Mouse (Mus musculus) lung, adult 2 months (tissue): ENCODE results near the gene Cep97. TPM values are rescaled to one million over a fixed set of nuclear protein-coding genes. Genes with fewer than 3 reads are reported as not detected.
A peak's percentile ranks its signal among the peaks of the same experiment; 100 is the strongest.

Source experiments
- DNase-seq: peaks from one replicate; pipeline ENCODE4 v3.0.0; 2022
- H3K4me1 ChIP-seq: fragments of 200-500 bp; 2 replicates; pipeline ENCODE4 v1.6.1; 2011; ENCODE audit warnings: low read length; ENCODE audit not compliant: control insufficient read depth, insufficient read depth
- H3K4me3 ChIP-seq: fragments of 200-500 bp; replicated peaks from 2 replicates; pipeline ENCODE3; 2011; ENCODE audit warnings: low read depth, mild to moderate bottlenecking, control low read depth, low read length; ENCODE audit errors: extremely low read depth
- CTCF ChIP-seq: fragments of 200-500 bp; IDR thresholded peaks from 2 replicates; pipeline ENCODE4 v1.5.1; 2011; ENCODE audit warnings: mild to moderate bottlenecking, low read length, control low read depth; ENCODE audit not compliant: insufficient read depth
- POLR2A ChIP-seq: fragments of 200-500 bp; IDR thresholded peaks from 2 replicates; pipeline ENCODE4 v1.6.1; 2011; ENCODE audit warnings: low read depth, mild to moderate bottlenecking, control low read depth, low read length, borderline replicate concordance; ENCODE audit errors: extremely low read depth
- WGBS: fragments of 180-500 bp; shearing (Covaris S2); methylation state at CpG from one replicate; pipeline ENCODE4 v1.1.7; 2018; 5-methylcytosine and 5-hydroxymethylcytosine counted together
- polyA plus RNA-seq: library from polyadenylated mRNA; depleted of rRNA; stranded (reverse); fragments of >200 nt; gene quantifications from 2 replicates; pipeline ENCODE4 v1.2.3, GENCODE M21; 2012; rRNA removed

The Cep97 gene
- polyA plus RNA-seq = 0.55 and 1.6 TPM in 2 replicates

- TF ChIP-seq POLR2A (peak; percentile 58; the same call in 1 of the 2 replicates), CTCF (no peak)
- DNase-seq = peak; percentile 89
- under 1% methylated on average over 24 of the region's 24 CpGs for WGBS
- peak within 1 kb of the TSS; percentile 82 for H3K4me3 ChIP-seq
- no peaks in the 10 kb centered on the region for H3K4me1 ChIP-seq
Observed at GRCm38 (mm10) chr16:55934453-55935037, at the start of gene Cep97. Cep97 (minus strand) TSS chr16:55934855.

DNA sequence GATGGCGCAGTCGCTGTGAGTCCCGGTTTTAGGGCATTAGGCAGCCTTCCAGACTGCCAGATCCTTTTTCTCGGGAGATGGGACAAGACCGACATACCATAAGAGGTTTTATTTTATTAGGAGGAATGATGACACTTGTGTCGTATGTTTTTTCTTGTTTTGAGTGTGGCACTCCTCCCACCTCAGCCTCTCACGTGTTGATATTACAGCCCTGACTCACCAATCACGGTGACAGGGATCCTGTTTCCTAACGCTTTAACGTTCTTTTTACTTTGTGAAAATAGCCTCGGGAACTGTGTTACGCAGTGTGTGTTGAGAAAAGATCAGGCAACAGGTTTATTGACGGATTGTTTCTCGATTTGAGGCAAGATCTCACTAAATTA is 40.2 kb upstream of the Cep97 start:
- WGBS = 2% methylated on average over 14 of the region's 14 CpGs
- TF ChIP-seq POLR2A (no peak), CTCF (no peak)
- Histone ChIP-seq H3K4me3 (peak overlapping the region; percentile 90), H3K4me1 (no peaks in the 10 kb centered on the region)
- DNase-seq = no peak

- DNase-seq = peak; percentile 89
- 1% methylated on average over 55 of the region's 55 CpGs for WGBS
- no peak for TF ChIP-seq CTCF
- peak; percentile 91; the same call in 1 of the 2 replicates for TF ChIP-seq POLR2A
Observed at GRCm38 (mm10) chr16:55974256-55974902, 39.7 kb upstream of the Cep97 start.

DNA sequence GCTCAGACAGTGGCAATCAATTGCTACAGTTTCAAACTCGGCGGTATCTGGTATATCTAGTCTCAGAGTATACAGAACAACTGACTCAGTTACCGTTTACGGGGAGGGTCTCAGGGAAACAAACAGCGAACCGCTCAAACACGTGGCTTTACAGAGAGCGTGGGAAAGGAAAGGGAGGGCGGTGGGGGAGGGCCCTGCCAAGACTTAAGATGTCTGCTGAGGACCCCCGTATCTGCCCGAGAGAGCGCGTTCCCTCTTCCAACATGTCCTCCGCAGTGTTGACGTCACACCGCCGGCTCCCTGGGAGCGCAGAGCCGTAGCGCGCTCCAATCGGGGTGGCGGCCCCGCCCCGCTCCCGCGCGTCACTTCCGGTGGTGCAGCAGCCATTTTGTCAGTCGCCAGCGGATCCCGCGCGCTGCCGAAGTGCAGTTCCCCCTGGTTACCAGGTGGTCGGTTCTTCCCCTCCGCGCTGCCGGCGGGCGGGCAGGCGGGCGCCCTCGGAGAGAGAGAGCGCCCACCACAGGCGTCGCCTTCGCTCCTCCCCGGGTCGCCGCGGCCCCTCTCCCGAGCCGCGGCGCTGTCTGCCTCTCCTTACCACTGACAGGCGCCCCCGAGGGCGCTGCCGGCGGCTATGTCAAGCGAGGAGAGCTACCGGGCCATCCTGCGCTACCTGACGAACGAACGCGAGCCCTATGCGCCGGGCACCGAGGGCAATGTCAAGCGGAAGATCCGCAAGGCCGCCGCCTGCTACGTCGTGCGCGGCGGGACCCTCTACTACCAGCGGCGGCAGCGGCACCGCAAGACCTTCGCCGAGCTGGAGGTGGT is 39.0 kb upstream of the Cep97 start, which contains the start of gene Zbtb11:
Zbtb11 (plus strand) TSS at position 453 of the 825 bp plus-strand sequence.
- DNase-seq = peak; percentile 99
- Histone ChIP-seq H3K4me1 (no peaks in the 10 kb centered on the region), H3K4me3 (peak within 1 kb of the TSS; percentile 90)
- under 1% methylated on average over 84 of the region's 86 CpGs for WGBS
- peak; percentile 72; the same call in 1 of the 2 replicates for TF ChIP-seq POLR2A
- TF ChIP-seq CTCF = no peak

More at GRCm38 (mm10) chr16:55974256-55974902, 39.7 kb upstream of the Cep97 start:
- Histone ChIP-seq H3K4me1 (no peaks in the 10 kb centered on the region), H3K4me3 (peak overlapping the region; percentile 90)

DNA sequence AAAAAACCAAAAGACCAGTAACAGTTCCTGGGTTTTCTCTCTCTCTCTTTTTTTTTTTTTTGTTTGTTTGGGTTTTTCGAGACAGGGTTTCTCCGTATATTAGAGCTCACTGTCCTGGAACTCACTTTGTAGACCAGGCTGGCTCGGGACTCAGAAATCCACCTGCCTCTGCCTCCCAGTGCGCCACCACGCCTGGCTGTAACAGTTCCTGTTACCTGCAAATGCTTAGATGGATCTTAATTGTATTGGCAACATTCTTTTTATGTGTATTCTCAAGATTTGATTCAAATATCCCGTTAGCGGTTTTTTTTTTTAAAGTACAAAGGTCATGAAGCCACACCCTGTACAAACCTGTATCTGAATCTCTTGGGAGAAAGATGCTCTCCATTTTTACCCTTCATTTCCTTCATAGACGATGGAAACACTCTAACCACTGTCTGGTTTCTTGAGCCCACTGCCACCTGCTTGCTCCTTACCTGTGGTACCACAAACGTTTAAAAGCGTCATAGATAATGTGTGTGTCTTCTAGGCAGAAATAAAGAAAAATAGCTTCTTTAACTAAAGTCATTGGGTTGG is 38.1 kb upstream of the Cep97 start:
- DNase-seq = no peak
- no peak for TF ChIP-seq POLR2A
- no peak for TF ChIP-seq CTCF
- Histone ChIP-seq H3K4me3 (no peak overlapping the region), H3K4me1 (no peaks in the 10 kb centered on the region)
- 48% methylated on average over 10 of the region's 10 CpGs for WGBS

- WGBS = 77% methylated on average over 6 of the region's 6 CpGs
- TF ChIP-seq POLR2A (no peak), CTCF (no peak)
- H3K4me3 ChIP-seq = no peak overlapping the region
- H3K4me1 ChIP-seq = peaks cover 5% of the 10 kb centered on the region
- no peak for DNase-seq
Observed at GRCm38 (mm10) chr16:55971735-55972615, 37.3 kb upstream of the Cep97 start.

GRCm38 (mm10) chr16:55970416-55970815 is 35.8 kb upstream of the Cep97 start:
- Histone ChIP-seq H3K4me1 (peaks cover 6% of the 10 kb centered on the region), H3K4me3 (no peak overlapping the region)
- no peak for DNase-seq
- TF ChIP-seq CTCF = no peak
- no peak for TF ChIP-seq POLR2A
- WGBS = 90% methylated on average over 5 of the region's 5 CpGs

GRCm38 (mm10) chr16:55969147-55969546 is 34.5 kb upstream of the Cep97 start:
- DNase-seq = no peak

More at GRCm38 (mm10) chr16:55969147-55969546, 34.5 kb upstream of the Cep97 start:
- TF ChIP-seq CTCF (peak; percentile 59), POLR2A (no peak)
- Histone ChIP-seq H3K4me3 (no peak overlapping the region), H3K4me1 (peaks cover 6% of the 10 kb centered on the region)
- 63% methylated on average over 3 of the region's 3 CpGs for WGBS
